Mouse (Mus musculus) G1E (cell line): ENCODE measurements around the gene C130032M10Rik. TPM values are rescaled to one million over a fixed set of nuclear protein-coding genes. Genes with fewer than 3 reads are reported as not detected.

Experiments used
- ATAC-seq: 2 replicates; pipeline ENCODE4 v1.8.0; 2016; ENCODE audit warnings: mild to moderate bottlenecking; ENCODE audit not compliant: insufficient number of reproducible peaks, poor library complexity, low FRiP score, severe bottlenecking; ENCODE audit errors: extremely low read depth
- DNase-seq: peaks from one replicate; pipeline ENCODE4 v3.0.0; 2012; ENCODE audit warnings: low spot score
- H3K27me3 ChIP-seq: 2 replicates; pipeline ENCODE4 v1.6.1; 2012; ENCODE audit warnings: mild to moderate bottlenecking, low read length, inconsistent platforms; ENCODE audit not compliant: insufficient read depth
- H3K36me3 ChIP-seq: replicated peaks from 2 replicates; pipeline ENCODE3; 2012; ENCODE audit warnings: mild to moderate bottlenecking, inconsistent platforms
- H3K4me1 ChIP-seq: 2 replicates; pipeline ENCODE4 v1.6.1; 2012; ENCODE audit warnings: low read depth, low read length, inconsistent platforms, mixed read lengths; ENCODE audit not compliant: insufficient read depth
- H3K4me3 ChIP-seq: 2 replicates; pipeline ENCODE4 v1.5.1; 2012; ENCODE audit warnings: low read depth, mild to moderate bottlenecking, inconsistent platforms, low read length, moderate library complexity, mixed read lengths
- H3K9me3 ChIP-seq: replicated peaks from 2 replicates; pipeline ENCODE4 v1.6.1; 2012; ENCODE audit warnings: inconsistent platforms
- CTCF ChIP-seq: IDR thresholded peaks from 2 replicates; pipeline ENCODE4 v1.5.1; 2012; ENCODE audit warnings: low read depth, low read length, inconsistent platforms, mixed read lengths
- GATA1 ChIP-seq: IDR thresholded peaks from 2 replicates; pipeline ENCODE4 v1.6.1; 2012; ENCODE audit warnings: borderline replicate concordance, low read length, inconsistent platforms, mixed read lengths
- GATA2 ChIP-seq: IDR thresholded peaks from 2 replicates; pipeline ENCODE4 v1.6.1; 2012; ENCODE audit warnings: low read depth, low read length, inconsistent platforms, borderline replicate concordance
- POLR2AphosphoS5 ChIP-seq: IDR thresholded peaks from 2 replicates; pipeline ENCODE4 v1.6.1; 2012; ENCODE audit warnings: low read depth, low read length, inconsistent platforms; ENCODE audit not compliant: insufficient replicate concordance
- TAL1 ChIP-seq: conservative IDR thresholded peaks from 2 replicates; pipeline ENCODE4 v1.6.1; 2012; ENCODE audit warnings: low read depth, low read length, inconsistent platforms, mixed read lengths
- polyA plus RNA-seq: library from polyadenylated mRNA; stranded (reverse); fragments of >175 nt; gene quantifications from 2 replicates; pipeline ENCODE4 v1.2.3, GENCODE M21; 2012
- total RNA-seq, 2 experiments: library from RNA; stranded (forward) in 1 of 2; stranded (reverse) in 1 of 2; fragments of 200-1000 nt in 1 of 2; fragments of >200 nt in 1 of 2; fragmentation: Nextera tagmentation in 1 of 2; gene quantifications; 2 replicates each; pipeline ENCODE4 v1.2.3; 2014 to 2017

Gene C130032M10Rik
- total and polyA plus RNA-seq, 3 experiments = not detected

GRCm38 (mm10) chr9:114484771-114485170 lies 30.7 kb upstream of the C130032M10Rik start:
- H3K9me3 ChIP-seq = no peaks in the 10 kb centered on the region
- DNase-seq = no peak
- TF ChIP-seq GATA1 (no peak), POLR2AphosphoS5 (no peak), TAL1 (no peak), CTCF (no peak), GATA2 (no peak)
- no peaks in the 10 kb centered on the region for H3K36me3 ChIP-seq
- no peak for ATAC-seq
- no peak overlapping the region for H3K4me3 ChIP-seq
- H3K27me3 ChIP-seq = peaks cover 11% of the 10 kb centered on the region
- H3K4me1 ChIP-seq = no peaks in the 10 kb centered on the region; the same call in 1 of the 2 replicates

DNA sequence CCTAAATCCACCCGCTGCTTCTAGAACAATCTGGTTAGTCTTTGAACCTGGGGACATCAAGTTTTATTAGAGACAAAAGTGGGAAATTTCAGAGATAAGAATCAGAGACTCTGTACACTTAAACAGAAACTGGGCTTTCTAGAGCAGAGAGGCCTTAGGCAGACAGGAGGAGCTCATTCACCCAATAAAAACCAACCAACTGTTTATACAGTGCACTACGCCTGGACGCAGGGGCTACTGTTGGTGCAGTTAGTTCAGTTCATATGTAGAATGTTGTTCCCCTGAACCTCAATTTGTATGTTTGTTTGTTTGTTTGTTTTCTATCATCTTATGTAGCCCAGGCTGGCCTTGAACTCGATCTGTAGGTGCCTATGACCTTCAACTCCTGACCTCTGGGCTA lies 28.7 kb upstream of the C130032M10Rik start:
- Histone ChIP-seq H3K4me1 (no peaks in the 10 kb centered on the region; the same call in 1 of the 2 replicates), H3K36me3 (no peaks in the 10 kb centered on the region), H3K4me3 (no peak overlapping the region), H3K27me3 (peaks cover 11% of the 10 kb centered on the region), H3K9me3 (no peaks in the 10 kb centered on the region)
- TF ChIP-seq GATA1 = no peak
- TF ChIP-seq CTCF = no peak
- no peak for TF ChIP-seq POLR2AphosphoS5
- DNase-seq (no peak), ATAC-seq (no peak)

GRCm38 (mm10) chr9:114487481-114488258 lies 27.8 kb upstream of the C130032M10Rik start:
- ATAC-seq (peak; percentile 15; the same call in 1 of the 2 replicates), DNase-seq (no peak)
- no peak for TF ChIP-seq POLR2AphosphoS5

GRCm38 (mm10) chr9:114496469-114496868 lies 19.0 kb upstream of the C130032M10Rik start:
- ATAC-seq (no peak), DNase-seq (no peak)
- no peak overlapping the region for H3K4me3 ChIP-seq
- TF ChIP-seq CTCF (no peak), TAL1 (no peak), GATA1 (no peak), GATA2 (no peak), POLR2AphosphoS5 (no peak)
- H3K9me3 ChIP-seq = no peaks in the 10 kb centered on the region
- peaks cover 8% of the 10 kb centered on the region; the same call in 1 of the 2 replicates for H3K27me3 ChIP-seq
- no peaks in the 10 kb centered on the region for H3K36me3 ChIP-seq
- peaks cover 9% of the 10 kb centered on the region for H3K4me1 ChIP-seq

More at GRCm38 (mm10) chr9:114487481-114488258, 27.8 kb upstream of the C130032M10Rik start:
- Histone ChIP-seq H3K4me3 (no peak overlapping the region), H3K4me1 (no peaks in the 10 kb centered on the region; the same call in 1 of the 2 replicates), H3K27me3 (peaks cover 11% of the 10 kb centered on the region), H3K9me3 (no peaks in the 10 kb centered on the region), H3K36me3 (no peaks in the 10 kb centered on the region)

DNA sequence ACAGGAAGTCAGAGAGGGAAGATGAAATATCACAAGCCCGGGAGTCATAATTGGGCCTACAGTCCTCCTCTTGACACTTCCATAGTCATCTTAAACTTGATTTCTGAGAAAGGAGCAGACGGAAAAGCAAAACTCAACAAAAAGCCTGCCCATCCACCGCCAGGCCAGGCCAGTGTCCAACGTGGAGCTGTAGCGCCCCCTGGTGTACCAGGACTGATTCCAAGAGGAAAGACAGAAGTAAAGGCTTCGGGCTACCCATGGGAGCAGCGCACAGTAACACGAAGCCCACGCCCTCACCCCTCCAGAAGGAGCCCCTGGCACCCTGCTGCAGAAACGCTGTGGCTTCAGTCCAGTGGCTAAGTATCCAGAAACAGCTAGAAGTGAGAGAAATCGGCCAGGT lies 17.3 kb upstream of the C130032M10Rik start:
- ATAC-seq (0 out of 2 replicates have a peak, but pooled peaks have one; percentile 50), DNase-seq (peak; percentile 23)
- Histone ChIP-seq H3K4me3 (no peak overlapping the region), H3K9me3 (no peaks in the 10 kb centered on the region), H3K4me1 (peaks cover 20% of the 10 kb centered on the region), H3K27me3 (peaks cover 16% of the 10 kb centered on the region), H3K36me3 (no peaks in the 10 kb centered on the region)
- no peak for TF ChIP-seq TAL1
- TF ChIP-seq CTCF = peak; percentile 44; the same call in 1 of the 2 replicates

GRCm38 (mm10) chr9:114499783-114500515 lies 15.5 kb upstream of the C130032M10Rik start:
- Histone ChIP-seq H3K36me3 (no peaks in the 10 kb centered on the region), H3K4me1 (peaks cover 22% of the 10 kb centered on the region), H3K27me3 (peaks cover 17% of the 10 kb centered on the region), H3K4me3 (no peak overlapping the region), H3K9me3 (no peaks in the 10 kb centered on the region)
- no peak for TF ChIP-seq GATA2
- no peak for TF ChIP-seq POLR2AphosphoS5
- TF ChIP-seq CTCF = no peak
- TF ChIP-seq TAL1 = no peak
- no peak for TF ChIP-seq GATA1
- ATAC-seq (no peak), DNase-seq (no peak)
